Mouse (Mus musculus) brain, embryonic 14.5 days (tissue): ENCODE measurements around the gene Carmil1.

Experiments used
- CTCF ChIP-seq: fragments of 200-500 bp; IDR thresholded peaks from 2 replicates; pipeline ENCODE4 v1.5.1; 2012; ENCODE audit warnings: inconsistent platforms, mild to moderate bottlenecking, moderate library complexity, borderline replicate concordance; ENCODE audit not compliant: insufficient read depth, insufficient read length; ENCODE audit errors: extremely low read depth
- POLR2A ChIP-seq: fragments of 200-500 bp; IDR thresholded peaks from 2 replicates; pipeline ENCODE4 v1.6.1; 2012; ENCODE audit warnings: mild to moderate bottlenecking, inconsistent platforms, borderline replicate concordance; ENCODE audit not compliant: poor library complexity, insufficient read depth, insufficient read length, severe bottlenecking; ENCODE audit errors: extremely low read depth

- TF ChIP-seq CTCF (no peak), POLR2A (no peak)
These were observed 230.3 kb downstream of the Carmil1 start for GRCm38 (mm10) chr13:24050330-24050729.
